25 mouse cellular contexts compared by ENCODE assay signal in genomic region chr4:119825956-119826355, GRCm38 (mm10).
"Had no signal": no experiment of that assay in that cellular context is flagged by ENCODE, and none has a peak within 500 bp of the region (broad histone marks: within the 10 kb centered on the region; RNA-seq: fewer than 3 reads in every experiment).

No protein-coding gene starts in this region.

- H3K4me3 ChIP-seq: gastrocnemius, adult 2 months; heart, embryonic 10.5 days; heart, embryonic 12.5 days; hindbrain, embryonic 10.5 days; hindbrain, embryonic 12.5 days; intestine, embryonic 15.5 days; layer of hippocampus, adult 2 months; limb, embryonic 13.5 days; limb, embryonic 15.5 days; liver, embryonic 12.5 days had no signal

- H3K27me3 ChIP-seq: heart, embryonic 12.5 days; hindbrain, embryonic 12.5 days; intestine, embryonic 15.5 days; limb, embryonic 13.5 days; limb, embryonic 15.5 days; liver, embryonic 12.5 days had no signal

- H3K9me3 ChIP-seq: heart, embryonic 10.5 days; heart, embryonic 12.5 days; hindbrain, embryonic 10.5 days; hindbrain, embryonic 12.5 days; intestine, embryonic 15.5 days; limb, embryonic 13.5 days; limb, embryonic 15.5 days; liver, embryonic 12.5 days had no signal

- H3K27ac ChIP-seq: gastrocnemius, adult 2 months; heart, embryonic 10.5 days; hindbrain, embryonic 10.5 days; hindbrain, embryonic 12.5 days; hindbrain, embryonic 14.5 days; intestine, embryonic 15.5 days; layer of hippocampus, adult 2 months; limb, embryonic 13.5 days; limb, embryonic 15.5 days; liver, embryonic 12.5 days; liver, embryonic 14.5 days had no signal

- H3K4me2 ChIP-seq: heart, embryonic 12.5 days; hindbrain, embryonic 12.5 days; hindbrain, embryonic 14.5 days; intestine, embryonic 15.5 days; limb, embryonic 13.5 days; limb, embryonic 15.5 days; liver, embryonic 12.5 days had no signal

- H3K4me1 ChIP-seq: hindbrain, embryonic 10.5 days; hindbrain, embryonic 12.5 days; intestine, embryonic 15.5 days; limb, embryonic 13.5 days; limb, embryonic 15.5 days; liver, embryonic 12.5 days had no signal

- H3K36me3 ChIP-seq: heart, embryonic 10.5 days; heart, embryonic 12.5 days; hindbrain, embryonic 10.5 days; hindbrain, embryonic 12.5 days; intestine, embryonic 15.5 days; limb, embryonic 13.5 days; limb, embryonic 15.5 days; liver, embryonic 12.5 days had no signal

- H3K9ac ChIP-seq: heart, embryonic 12.5 days; hindbrain, embryonic 12.5 days; hindbrain, embryonic 14.5 days; intestine, embryonic 15.5 days; limb, embryonic 13.5 days; limb, embryonic 15.5 days; liver, embryonic 12.5 days; liver, embryonic 14.5 days had no signal

- DNase-seq: gastrocnemius, adult 2 months; gastrocnemius, postnatal 10 days; gastrocnemius, postnatal 25 days; heart, adult 18-20 months; heart, postnatal 10 days; heart, postnatal 4 days; kidney, adult 8-10 months; kidney, postnatal 10 days; kidney, postnatal 25 days; kidney, postnatal 4 days; left cerebral cortex, postnatal 4 days had no signal

- ATAC-seq: hindbrain, embryonic 16.5 days; inflammation-experienced regulatory T-cells, adult 6 months; intestine, embryonic 15.5 days; intestine, postnatal 0 days; liver, embryonic 12.5 days had no signal
